Mouse (Mus musculus): ENCODE data around the gene Elovl2.
"Not testable (repeated sequence)": the region's sequence is repeated elsewhere in the genome, so short reads cannot be mapped to it uniquely, and the experiment has no call there.

DNA sequence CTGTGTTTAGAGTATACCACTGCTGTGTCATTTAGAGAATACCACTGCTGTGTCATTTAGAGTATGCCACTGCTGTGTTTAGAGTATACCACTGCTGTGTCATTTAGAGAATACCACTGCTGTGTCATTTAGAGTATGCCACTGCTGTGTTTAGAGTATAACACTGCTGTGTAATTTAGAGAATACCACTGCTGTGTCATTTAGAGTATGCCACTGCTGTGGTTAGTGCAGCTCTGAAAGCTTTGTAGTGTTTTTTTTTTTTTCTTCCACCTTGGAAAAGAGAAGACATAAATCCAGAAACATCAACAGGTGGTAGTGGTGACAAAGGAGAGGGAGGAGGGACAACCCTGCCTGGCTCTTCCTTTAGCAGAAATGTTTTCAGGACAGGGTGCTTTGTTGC is 14.6 kb downstream of the Elovl2 start:
- TF ChIP-seq CTCF, EP300 (IDR thresholded peaks at IDR 0.05): not testable (repeated sequence)
